Mouse (Mus musculus) heart, embryonic 10.5 days (tissue): Measurements from ENCODE around the gene Wdr61. TPM values are rescaled to one million over a fixed set of nuclear protein-coding genes. Genes with fewer than 3 reads are reported as not detected.

Experiments
- DNase-seq: peaks from one replicate; pipeline ENCODE4 v3.0.0-alpha.2; 2017; ENCODE audit warnings: low spot score
- H3K27ac ChIP-seq: fragments of 300-500 bp; sonication (generic); 2 replicates; pipeline ENCODE4 v1.5.1; 2016; ENCODE audit warnings: mild to moderate bottlenecking
- H3K27me3 ChIP-seq: fragments of 300-500 bp; sonication (generic); 2 replicates; pipeline ENCODE4 v1.6.1; 2016; ENCODE audit warnings: mild to moderate bottlenecking; ENCODE audit not compliant: poor library complexity, insufficient read depth, severe bottlenecking
- H3K36me3 ChIP-seq: fragments of 300-500 bp; sonication (generic); 2 replicates; pipeline ENCODE4 v1.6.1; 2016; ENCODE audit warnings: mild to moderate bottlenecking, moderate library complexity
- H3K4me1 ChIP-seq: fragments of 300-500 bp; sonication (generic); 2 replicates; pipeline ENCODE4 v1.6.1; 2016; ENCODE audit warnings: mild to moderate bottlenecking
- H3K4me3 ChIP-seq: fragments of 300-500 bp; sonication (generic); 2 replicates; pipeline ENCODE4 v1.5.1; 2016; ENCODE audit warnings: mild to moderate bottlenecking, moderate library complexity
- H3K9me3 ChIP-seq: fragments of 300-500 bp; sonication (generic); 2 replicates; pipeline ENCODE4 v1.6.1; 2016; ENCODE audit warnings: mild to moderate bottlenecking, moderate library complexity
- WGBS: fragments of 180-500 bp; shearing (Covaris S2); methylation state at CpG from one replicate; pipeline ENCODE4 v1.1.7; 2016; 5-methylcytosine and 5-hydroxymethylcytosine counted together
- microRNA-seq: library from miRNA; unstranded; fragments of <30 nt; microRNA quantifications from one replicate; pipeline ENCODE4, GENCODE M21; 2017
- polyA plus RNA-seq: library from polyadenylated mRNA; unstranded; fragments of >200 nt; fragmentation: Nextera tagmentation; extraction: Ambion mirVana; gene quantifications from 2 replicates; pipeline ENCODE4 v1.2.1, GENCODE M21; 2016

The Wdr61 gene
- polyA plus RNA-seq, 1 experiment from 2014 or later = 151 TPM

DNA sequence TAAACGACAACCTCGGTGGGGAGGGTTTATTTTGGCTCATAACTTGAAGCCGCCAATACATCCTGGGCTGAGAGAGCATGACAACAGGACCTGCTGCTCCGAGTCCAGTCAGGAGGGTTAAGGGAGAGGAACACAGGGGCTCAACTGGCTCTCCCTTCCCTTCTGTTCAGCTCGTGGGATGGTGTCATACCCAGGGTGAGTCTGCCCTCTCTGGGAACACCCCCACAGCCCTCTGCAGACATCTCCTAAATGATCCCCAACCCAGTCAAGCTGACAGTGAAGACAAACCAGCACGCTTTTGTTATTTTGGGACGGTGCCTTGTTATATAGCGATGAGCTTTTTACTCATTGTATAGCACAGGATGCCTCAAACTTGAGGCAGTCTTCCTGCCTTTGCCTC lies 44.9 kb downstream of the Wdr61 start:
- no peak for DNase-seq
- H3K27me3 ChIP-seq = peaks cover 28% of the 10 kb centered on the region
- 66% methylated on average over 8 of the region's 8 CpGs for WGBS
- H3K9me3 ChIP-seq = no peaks in the 10 kb centered on the region
- H3K4me1 ChIP-seq = peaks cover 5% of the 10 kb centered on the region; the same call in 1 of the 2 replicates
- no peak overlapping the region for H3K4me3 ChIP-seq
- no peak overlapping the region for H3K27ac ChIP-seq
- H3K36me3 ChIP-seq = no peaks in the 10 kb centered on the region

DNA sequence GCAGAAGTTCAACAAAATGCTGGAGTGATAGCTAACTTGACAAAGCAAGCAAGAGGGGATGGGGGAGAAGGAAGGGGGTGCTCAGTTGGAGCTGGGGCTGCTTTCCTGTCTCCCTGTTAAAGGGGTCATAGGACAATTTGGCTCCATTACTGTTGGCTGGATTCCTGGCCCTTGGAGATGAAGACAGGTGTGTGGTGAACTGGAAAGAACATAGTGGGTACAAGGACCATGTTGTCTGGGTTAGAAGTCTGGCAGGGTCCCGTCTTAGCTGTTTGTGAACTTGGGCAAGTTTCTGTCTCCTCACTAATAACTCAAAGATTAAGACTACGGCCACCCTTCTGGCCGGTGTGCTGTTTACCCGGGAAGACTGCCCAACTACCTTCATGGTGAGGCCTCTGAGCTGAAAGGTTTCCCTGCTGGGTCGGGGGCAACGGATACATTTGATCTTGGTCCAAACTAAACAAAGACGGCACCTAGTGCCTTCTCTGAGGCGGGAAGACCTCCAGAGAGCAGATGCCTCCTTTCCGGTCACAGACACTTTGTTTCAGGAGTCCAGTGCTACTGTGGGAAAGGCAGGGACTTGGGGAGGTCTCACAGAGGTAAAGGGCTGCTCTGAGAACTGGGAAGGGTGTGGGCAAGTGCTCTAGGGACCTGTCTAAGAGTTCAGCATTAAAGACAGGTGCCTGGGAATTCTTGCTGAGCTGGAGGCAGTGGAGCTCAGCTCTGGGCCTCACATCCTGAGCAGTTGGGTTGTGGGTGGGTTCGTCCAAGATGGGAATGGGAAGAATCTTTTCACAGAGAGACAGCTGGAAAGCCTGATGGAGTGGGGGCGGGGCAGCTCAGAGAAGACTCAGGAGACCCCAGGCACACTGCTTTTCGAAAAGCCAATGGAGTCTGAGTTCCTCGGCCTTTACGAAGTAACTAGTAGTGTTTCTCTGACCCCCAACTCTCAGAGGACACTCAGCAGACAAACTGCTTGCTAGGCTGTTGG lies 46.8 kb downstream of the Wdr61 start:
- 67% methylated on average over 14 of the region's 14 CpGs for WGBS
- Histone ChIP-seq H3K4me1 (peaks cover 5% of the 10 kb centered on the region; the same call in 1 of the 2 replicates), H3K27ac (no peak overlapping the region), H3K36me3 (no peaks in the 10 kb centered on the region), H3K4me3 (no peak overlapping the region), H3K27me3 (peaks cover 26% of the 10 kb centered on the region), H3K9me3 (no peaks in the 10 kb centered on the region)
- DNase-seq = no peak

DNA sequence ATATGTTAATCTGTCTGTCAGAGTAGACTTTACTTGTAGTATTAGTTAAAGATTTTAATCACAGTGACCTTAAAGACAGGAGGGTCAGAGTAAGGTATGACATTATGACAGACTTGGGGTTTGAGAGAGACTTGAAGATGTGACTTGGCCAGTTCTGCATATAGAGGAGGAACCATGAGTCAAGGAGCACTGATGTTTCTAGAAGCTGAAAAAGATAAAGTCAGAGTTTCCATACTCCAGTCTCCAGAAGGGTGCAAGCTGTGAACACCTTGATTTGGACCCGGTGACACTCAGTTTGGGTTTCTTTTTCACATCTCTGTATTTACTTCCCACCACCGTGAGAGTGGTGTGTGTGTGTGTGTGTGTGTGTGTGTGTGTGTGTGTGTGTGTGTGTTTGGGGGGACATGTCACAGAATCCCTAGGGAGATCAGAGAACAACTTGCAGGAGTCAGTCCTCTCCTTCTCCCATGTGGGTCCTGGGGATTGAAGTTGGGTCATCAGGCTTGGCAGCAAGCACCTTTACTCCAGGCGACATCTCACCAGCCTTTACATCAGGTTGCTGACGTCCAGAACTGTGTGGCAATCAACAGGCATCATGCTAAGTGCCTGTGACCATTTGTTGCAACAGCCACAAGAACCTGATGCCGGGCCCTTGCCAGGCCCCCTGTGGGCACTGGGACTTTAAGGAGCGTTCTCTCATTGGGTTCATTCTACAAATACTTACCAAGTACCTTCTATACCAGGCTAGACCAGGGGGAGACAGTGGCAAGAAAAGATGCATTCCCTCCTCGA lies 50.3 kb downstream of the Wdr61 start:
- Histone ChIP-seq H3K4me1 (no peaks in the 10 kb centered on the region), H3K27me3 (peaks cover 15% of the 10 kb centered on the region; the same call in 1 of the 2 replicates), H3K9me3 (no peaks in the 10 kb centered on the region), H3K36me3 (no peaks in the 10 kb centered on the region), H3K4me3 (no peak overlapping the region), H3K27ac (no peak overlapping the region)
- no peak for DNase-seq
- WGBS = 63% methylated on average over 7 of the region's 7 CpGs

DNA sequence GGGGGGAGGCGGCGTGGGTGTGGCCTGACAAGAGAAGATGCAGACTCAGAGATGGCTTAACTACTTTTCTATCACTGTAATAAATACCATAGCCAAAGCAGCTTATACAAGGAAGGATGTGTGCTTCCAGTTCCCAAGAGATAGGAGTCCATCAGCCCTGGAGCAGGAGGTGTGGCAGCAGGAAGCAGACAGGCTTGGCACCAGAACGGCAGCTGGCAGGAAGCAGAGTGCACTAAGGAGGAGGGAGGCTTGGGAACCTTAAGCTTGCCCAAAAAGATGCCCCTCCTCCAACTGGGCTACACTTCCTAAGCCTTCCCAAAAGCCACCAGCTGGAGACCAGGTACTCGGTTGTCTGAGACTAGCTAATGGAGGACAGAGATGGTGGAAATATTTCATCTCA lies 51.5 kb downstream of the Wdr61 start:
- Histone ChIP-seq H3K4me3 (no peak overlapping the region), H3K27me3 (peaks cover 15% of the 10 kb centered on the region; the same call in 1 of the 2 replicates), H3K36me3 (no peaks in the 10 kb centered on the region), H3K9me3 (no peaks in the 10 kb centered on the region), H3K27ac (no peak overlapping the region), H3K4me1 (no peaks in the 10 kb centered on the region)
- 61% methylated on average over 2 of the region's 4 CpGs for WGBS
- no peak for DNase-seq

DNA sequence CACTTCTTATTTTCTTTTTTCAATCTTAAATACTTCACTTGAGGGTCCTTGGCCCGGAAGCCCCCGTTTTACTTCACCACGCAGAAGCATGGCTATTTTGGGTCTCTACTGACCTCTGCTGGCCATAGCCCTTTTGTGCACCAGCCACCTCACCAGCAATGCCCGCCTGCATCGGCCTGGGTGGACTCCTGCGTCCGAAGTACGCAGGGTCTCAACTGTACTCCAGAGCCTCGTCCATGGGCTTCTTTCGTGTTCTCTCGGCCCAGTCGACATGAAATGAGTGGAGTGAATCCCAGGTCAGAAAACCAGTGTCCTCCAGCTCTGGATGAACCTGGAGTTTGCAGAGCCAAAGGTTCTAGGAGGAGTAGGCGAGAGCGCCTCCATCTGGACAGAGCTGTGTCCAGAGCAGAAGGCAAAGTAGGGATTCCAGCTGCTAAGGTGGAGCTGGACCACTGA lies 57.8 kb downstream of the Wdr61 start:
- Histone ChIP-seq H3K27ac (peak overlapping the region; percentile 29; the same call in 1 of the 2 replicates), H3K4me1 (no peaks in the 10 kb centered on the region)

DNA sequence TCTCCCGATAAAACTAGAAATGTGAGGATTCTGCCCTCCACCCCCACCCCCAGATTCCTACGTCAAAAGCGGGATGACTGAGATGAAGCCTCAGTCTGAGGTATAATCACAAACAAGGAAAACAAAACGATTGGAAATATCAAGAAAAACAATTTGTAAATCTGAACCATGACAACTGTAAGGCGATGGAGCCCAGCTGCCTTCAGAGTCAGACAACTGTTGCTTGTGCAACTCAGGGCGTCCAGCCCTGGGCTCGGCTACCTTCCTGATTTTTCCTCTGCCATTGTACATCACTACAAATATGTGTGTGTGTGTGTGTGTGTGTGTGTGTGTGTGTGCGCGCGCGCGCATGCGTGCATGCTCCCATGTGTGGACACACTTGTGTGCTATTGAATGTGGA lies 60.4 kb downstream of the Wdr61 start:
- no peak for DNase-seq
- Histone ChIP-seq H3K27me3 (peaks cover 6% of the 10 kb centered on the region), H3K36me3 (no peaks in the 10 kb centered on the region), H3K27ac (no peak overlapping the region), H3K4me3 (no peak overlapping the region), H3K9me3 (no peaks in the 10 kb centered on the region), H3K4me1 (no peaks in the 10 kb centered on the region)
- WGBS = 83% methylated on average over 13 of the region's 13 CpGs

More for the DNA sequence above, 57.8 kb downstream of the Wdr61 start:
- Histone ChIP-seq H3K27me3 (peaks cover 6% of the 10 kb centered on the region), H3K9me3 (no peaks in the 10 kb centered on the region), H3K36me3 (no peaks in the 10 kb centered on the region), H3K4me3 (peak overlapping the region; percentile 55)
- 2% methylated on average over 14 of the region's 14 CpGs for WGBS
- DNase-seq = peak; percentile 86

DNA sequence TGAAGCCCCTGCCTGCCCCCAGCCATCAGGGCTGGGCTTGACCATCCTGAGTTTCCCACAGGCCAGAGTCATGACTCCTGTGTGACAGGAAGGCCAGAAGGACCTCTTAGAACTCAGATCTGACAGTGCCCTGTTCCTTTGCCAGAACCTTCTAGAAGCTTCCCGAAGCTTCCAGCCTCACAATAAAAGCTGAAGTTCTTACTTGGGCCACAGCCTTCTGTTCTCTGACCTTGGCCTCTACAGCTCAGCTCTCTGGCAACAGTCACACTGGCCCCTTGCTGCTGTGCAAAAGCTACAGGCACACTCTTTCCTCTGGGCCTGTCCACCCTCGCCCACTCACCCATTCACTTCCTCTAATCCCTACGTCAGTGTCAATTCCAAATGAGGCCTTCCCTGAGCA lies 62.4 kb downstream of the Wdr61 start:
- Histone ChIP-seq H3K4me3 (no peak overlapping the region), H3K27me3 (no peaks in the 10 kb centered on the region), H3K36me3 (no peaks in the 10 kb centered on the region), H3K4me1 (no peaks in the 10 kb centered on the region), H3K27ac (no peak overlapping the region), H3K9me3 (no peaks in the 10 kb centered on the region)
- 82% methylated on average over 3 of the region's 3 CpGs for WGBS
- no peak for DNase-seq

DNA sequence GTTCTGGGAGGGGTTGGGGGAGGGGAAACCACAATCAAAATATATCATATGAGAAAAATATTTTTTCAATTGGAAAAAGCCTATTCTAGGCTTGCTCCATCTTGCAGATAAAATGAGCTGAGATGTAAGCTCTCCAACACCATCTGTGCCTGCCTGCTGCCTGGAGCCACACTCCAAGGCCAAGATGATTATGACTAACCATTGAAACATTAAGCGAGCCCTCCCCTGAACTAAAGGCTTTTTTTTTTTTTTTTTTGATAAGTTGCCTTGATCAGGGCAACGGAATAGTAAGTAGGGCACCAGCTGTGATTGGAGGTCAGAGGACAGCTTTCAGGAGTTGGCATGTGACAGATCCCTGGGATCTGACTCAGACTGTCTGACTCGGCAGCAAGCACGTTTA lies 65.9 kb downstream of the Wdr61 start:
- no peaks in the 10 kb centered on the region for H3K9me3 ChIP-seq
- 75% methylated on average over 4 of the region's 4 CpGs for WGBS
- DNase-seq = no peak
- no peaks in the 10 kb centered on the region for H3K36me3 ChIP-seq
- H3K4me1 ChIP-seq = no peaks in the 10 kb centered on the region
- H3K27me3 ChIP-seq = no peaks in the 10 kb centered on the region
- no peak overlapping the region for H3K27ac ChIP-seq
- H3K4me3 ChIP-seq = no peak overlapping the region

DNA sequence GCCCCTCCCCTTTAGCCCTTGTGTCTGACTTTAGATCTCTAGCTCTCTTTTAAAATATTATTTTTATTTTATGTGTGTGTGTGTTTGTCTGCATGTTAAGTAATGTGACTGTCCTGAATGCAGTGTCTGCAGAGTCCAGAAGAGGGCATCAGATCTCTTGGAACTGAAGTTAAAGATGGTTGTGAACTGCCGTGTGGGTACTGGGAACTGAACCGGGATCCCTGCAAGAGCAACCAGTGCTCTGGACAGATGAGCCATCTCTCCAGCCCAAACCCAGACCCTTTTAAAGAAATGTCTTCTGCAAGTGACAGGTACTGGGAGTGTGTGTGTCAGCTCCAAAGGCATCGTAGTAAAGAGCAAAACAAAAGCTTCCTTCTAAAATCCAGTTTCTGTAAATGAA lies 68.2 kb downstream of the Wdr61 start:
- DNase-seq = no peak
- Histone ChIP-seq H3K36me3 (no peaks in the 10 kb centered on the region), H3K27me3 (peaks cover 10% of the 10 kb centered on the region; the same call in 1 of the 2 replicates), H3K27ac (no peak overlapping the region), H3K9me3 (no peaks in the 10 kb centered on the region), H3K4me3 (no peak overlapping the region), H3K4me1 (peaks cover 10% of the 10 kb centered on the region)
- WGBS = 90% methylated on average over 3 of the region's 3 CpGs

Small RNA genes within 50 kb of the gene (microRNA-seq; reads per million reads assigned to microRNA genes)
- gene Mir5710 = not detected

Other genes with a start within 250 kb of the Wdr61 start
- 6.4 TPM in 2 replicates for gene Dmxl2, start 232.9 kb downstream of the Wdr61 start, polyA plus RNA-seq
- gene Sh2d7, start 195.5 kb downstream of the Wdr61 start, polyA plus RNA-seq = not detected in 2 replicates
- 2.9 and 5.5 TPM in 2 replicates for gene Cib2, start 174.3 kb downstream of the Wdr61 start, polyA plus RNA-seq
- 348 and 488 TPM in 2 replicates for gene Idh3a, start 148.2 kb downstream of the Wdr61 start, polyA plus RNA-seq
- 0.27 and 0.48 TPM in 2 replicates for gene Acsbg1, start 72.6 kb downstream of the Wdr61 start, polyA plus RNA-seq
- 9.7 and 16.3 TPM in 2 replicates for gene Dnaja4, start 35.6 kb downstream of the Wdr61 start, polyA plus RNA-seq
- gene Crabp1, start 30.2 kb upstream of the Wdr61 start, polyA plus RNA-seq = 63.7 and 204 TPM in 2 replicates
- gene Ireb2, start 129.3 kb upstream of the Wdr61 start, polyA plus RNA-seq = 31.0 and 31.2 TPM in 2 replicates
- gene Hykk, start 182.8 kb upstream of the Wdr61 start, polyA plus RNA-seq = 3.3 and 3.6 TPM in 2 replicates
- 269 and 307 TPM in 2 replicates for gene Psma4, start 216.3 kb upstream of the Wdr61 start, polyA plus RNA-seq
- gene AY074887, start 216.5 kb upstream of the Wdr61 start, polyA plus RNA-seq = 0.78 and 1.2 TPM in 2 replicates
- 0.22 and 0.30 TPM in 2 replicates for gene Chrna5, start 246.4 kb upstream of the Wdr61 start, polyA plus RNA-seq